Mouse (Mus musculus) hindbrain, embryonic 13.5 days (tissue): ENCODE data around the gene Ubxn6. TPM values are rescaled to one million over a fixed set of nuclear protein-coding genes. Genes with fewer than 3 reads are reported as not detected.
A peak's percentile ranks its signal among the peaks of the same experiment; 100 is the strongest.

ENCODE experiments used
- ATAC-seq: fragments of 200-750 bp; cut with Nextera tagmentation; 2 replicates; pipeline ENCODE4 v1.8.0; 2017; ENCODE audit warnings: moderate TSS enrichment; ENCODE audit not compliant: low FRiP score
- H3K27ac ChIP-seq: fragments of 300-500 bp; sonication (generic); 2 replicates; pipeline ENCODE4 v1.5.1; 2015; ENCODE audit warnings: inconsistent platforms, mild to moderate bottlenecking, moderate library complexity
- H3K27me3 ChIP-seq: fragments of 300-500 bp; sonication (generic); 2 replicates; pipeline ENCODE4 v1.6.1; 2015; ENCODE audit warnings: mild to moderate bottlenecking, inconsistent platforms
- H3K36me3 ChIP-seq: fragments of 300-500 bp; sonication (generic); 2 replicates; pipeline ENCODE4 v1.6.1; 2015; ENCODE audit warnings: mild to moderate bottlenecking, inconsistent platforms
- H3K4me1 ChIP-seq: fragments of 300-500 bp; sonication (generic); replicated peaks from 2 replicates; pipeline ENCODE4 v1.6.1; 2015; ENCODE audit warnings: inconsistent platforms
- H3K4me2 ChIP-seq: fragments of 300-500 bp; sonication (generic); 2 replicates; pipeline ENCODE4 v1.6.1; 2015; ENCODE audit warnings: inconsistent platforms, mild to moderate bottlenecking, moderate library complexity
- H3K4me3 ChIP-seq: fragments of 300-500 bp; sonication (generic); 2 replicates; pipeline ENCODE4 v1.5.1; 2015; ENCODE audit warnings: mild to moderate bottlenecking, inconsistent platforms
- H3K9ac ChIP-seq: fragments of 300-500 bp; sonication (generic); 2 replicates; pipeline ENCODE4 v1.6.1; 2015; ENCODE audit warnings: mild to moderate bottlenecking, inconsistent platforms
- H3K9me3 ChIP-seq: fragments of 300-500 bp; sonication (generic); 2 replicates; pipeline ENCODE4 v1.6.1; 2016; ENCODE audit warnings: inconsistent platforms
- WGBS: fragments of 180-500 bp; shearing (Covaris S2); methylation state at CpG from one replicate; pipeline ENCODE4 v1.1.7; 2015; 5-methylcytosine and 5-hydroxymethylcytosine counted together
- polyA plus RNA-seq: library from polyadenylated mRNA; unstranded; fragments of >200 nt; fragmentation: Nextera tagmentation; extraction: Ambion mirVana; gene quantifications from 2 replicates; pipeline ENCODE4 v1.2.1, GENCODE M21; 2015

Ubxn6 gene
- polyA plus RNA-seq, 1 experiment from 2014 or later, result 86.0 TPM

GRCm38 (mm10) chr17:56026881-56027280, 47.9 kb downstream of the Ubxn6 start:
- H3K4me1 ChIP-seq, result peaks cover 51% of the 10 kb centered on the region

GRCm38 (mm10) chr17:56026303-56026702, 48.5 kb downstream of the Ubxn6 start:
- peaks cover 53% of the 10 kb centered on the region for H3K4me1 ChIP-seq
- WGBS, result 100% methylated on average over 1 of the region's 1 CpGs

More at GRCm38 (mm10) chr17:56026881-56027280, 47.9 kb downstream of the Ubxn6 start:
- no peak overlapping the region for H3K27ac ChIP-seq
- WGBS, result 79% methylated on average over 1 of the region's 1 CpGs
- no peaks in the 10 kb centered on the region for H3K27me3 ChIP-seq
- no peak overlapping the region for H3K4me3 ChIP-seq
- no peak overlapping the region for H3K9ac ChIP-seq
- H3K36me3 ChIP-seq, result peaks cover 45% of the 10 kb centered on the region
- ATAC-seq, result no peak
- no peak overlapping the region for H3K4me2 ChIP-seq
- H3K9me3 ChIP-seq, result no peaks in the 10 kb centered on the region

DNA sequence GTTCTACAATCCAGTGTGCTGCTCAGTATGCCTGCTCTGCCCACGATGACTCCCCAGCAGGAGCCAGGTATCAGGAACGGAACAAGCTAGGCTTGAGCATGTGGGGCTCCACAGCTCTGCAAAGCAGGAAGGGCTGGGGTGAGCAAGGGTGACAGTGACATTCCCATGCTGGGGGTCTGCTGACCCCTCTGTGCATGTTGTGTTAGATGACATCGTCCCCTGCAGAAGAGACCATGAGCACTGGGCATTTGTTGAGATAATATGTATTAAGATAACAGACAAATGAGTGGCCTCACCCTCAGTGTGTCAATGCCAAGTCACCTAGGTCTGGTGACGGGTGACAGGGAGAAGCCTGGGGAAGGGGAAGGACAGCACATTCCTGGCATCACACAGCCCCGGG, 49.9 kb downstream of the Ubxn6 start:
- peaks cover 60% of the 10 kb centered on the region for H3K4me1 ChIP-seq
- WGBS, result 86% methylated on average over 5 of the region's 5 CpGs

More at GRCm38 (mm10) chr17:56026303-56026702, 48.5 kb downstream of the Ubxn6 start:
- peaks cover 44% of the 10 kb centered on the region for H3K36me3 ChIP-seq
- H3K4me2 ChIP-seq, result no peak overlapping the region
- H3K27ac ChIP-seq, result no peak overlapping the region
- no peak for ATAC-seq
- H3K27me3 ChIP-seq, result no peaks in the 10 kb centered on the region
- no peaks in the 10 kb centered on the region for H3K9me3 ChIP-seq
- no peak overlapping the region for H3K9ac ChIP-seq
- H3K4me3 ChIP-seq, result no peak overlapping the region

GRCm38 (mm10) chr17:56024476-56024875, 50.4 kb downstream of the Ubxn6 start:
- no peak overlapping the region for H3K27ac ChIP-seq

More for the DNA sequence above, 49.9 kb downstream of the Ubxn6 start:
- H3K27me3 ChIP-seq, result no peaks in the 10 kb centered on the region
- no peak overlapping the region for H3K27ac ChIP-seq
- H3K4me3 ChIP-seq, result no peak overlapping the region
- H3K9me3 ChIP-seq, result no peaks in the 10 kb centered on the region
- H3K36me3 ChIP-seq, result peaks cover 43% of the 10 kb centered on the region
- no peak overlapping the region for H3K9ac ChIP-seq
- H3K4me2 ChIP-seq, result no peak overlapping the region
- ATAC-seq, result no peak

DNA sequence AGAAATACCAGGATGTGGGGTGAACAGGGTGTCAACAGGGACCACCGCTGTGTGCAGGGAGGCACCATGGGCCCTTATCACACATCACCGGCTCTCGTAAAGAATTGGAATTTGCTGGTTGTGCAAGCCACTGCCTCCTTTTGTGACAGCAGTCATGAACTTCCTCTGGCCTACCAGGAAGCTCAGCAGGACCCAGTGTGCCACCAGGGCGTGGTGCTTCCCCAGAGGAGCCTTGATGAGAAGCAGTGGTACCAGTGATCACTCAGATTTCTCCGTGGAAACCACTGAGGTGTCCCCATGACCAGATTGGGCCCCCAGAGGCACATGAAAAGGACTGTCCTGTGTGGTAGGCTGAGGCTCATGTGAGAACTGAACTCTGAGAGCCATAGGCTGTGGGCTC, 51.4 kb downstream of the Ubxn6 start:
- Histone ChIP-seq H3K4me3 (no peak overlapping the region), H3K4me1 (peaks cover 60% of the 10 kb centered on the region), H3K4me2 (no peak overlapping the region), H3K9me3 (no peaks in the 10 kb centered on the region), H3K27ac (peak overlapping the region; percentile 56; the same call in 1 of the 2 replicates), H3K36me3 (peaks cover 44% of the 10 kb centered on the region), H3K9ac (peak overlapping the region; percentile 44; the same call in 1 of the 2 replicates), H3K27me3 (no peaks in the 10 kb centered on the region)
- 88% methylated on average over 5 of the region's 5 CpGs for WGBS
- ATAC-seq, result no peak

More at GRCm38 (mm10) chr17:56024476-56024875, 50.4 kb downstream of the Ubxn6 start:
- no peak for ATAC-seq
- H3K36me3 ChIP-seq, result peaks cover 44% of the 10 kb centered on the region
- H3K4me3 ChIP-seq, result no peak overlapping the region
- peaks cover 62% of the 10 kb centered on the region for H3K4me1 ChIP-seq
- H3K9me3 ChIP-seq, result no peaks in the 10 kb centered on the region
- H3K4me2 ChIP-seq, result no peak overlapping the region
- 76% methylated on average over 2 of the region's 2 CpGs for WGBS
- H3K9ac ChIP-seq, result no peak overlapping the region
- no peaks in the 10 kb centered on the region for H3K27me3 ChIP-seq

GRCm38 (mm10) chr17:56022989-56023290, 51.9 kb downstream of the Ubxn6 start:
- H3K9ac ChIP-seq, result peak overlapping the region; percentile 44; the same call in 1 of the 2 replicates
- no peak overlapping the region for H3K4me3 ChIP-seq
- peaks cover 44% of the 10 kb centered on the region for H3K36me3 ChIP-seq
- peaks cover 57% of the 10 kb centered on the region for H3K4me1 ChIP-seq
- H3K9me3 ChIP-seq, result no peaks in the 10 kb centered on the region
- H3K4me2 ChIP-seq, result no peak overlapping the region
- peak overlapping the region; percentile 56 for H3K27ac ChIP-seq
- ATAC-seq, result no peak
- 67% methylated on average over 4 of the region's 4 CpGs for WGBS
- H3K27me3 ChIP-seq, result no peaks in the 10 kb centered on the region

DNA sequence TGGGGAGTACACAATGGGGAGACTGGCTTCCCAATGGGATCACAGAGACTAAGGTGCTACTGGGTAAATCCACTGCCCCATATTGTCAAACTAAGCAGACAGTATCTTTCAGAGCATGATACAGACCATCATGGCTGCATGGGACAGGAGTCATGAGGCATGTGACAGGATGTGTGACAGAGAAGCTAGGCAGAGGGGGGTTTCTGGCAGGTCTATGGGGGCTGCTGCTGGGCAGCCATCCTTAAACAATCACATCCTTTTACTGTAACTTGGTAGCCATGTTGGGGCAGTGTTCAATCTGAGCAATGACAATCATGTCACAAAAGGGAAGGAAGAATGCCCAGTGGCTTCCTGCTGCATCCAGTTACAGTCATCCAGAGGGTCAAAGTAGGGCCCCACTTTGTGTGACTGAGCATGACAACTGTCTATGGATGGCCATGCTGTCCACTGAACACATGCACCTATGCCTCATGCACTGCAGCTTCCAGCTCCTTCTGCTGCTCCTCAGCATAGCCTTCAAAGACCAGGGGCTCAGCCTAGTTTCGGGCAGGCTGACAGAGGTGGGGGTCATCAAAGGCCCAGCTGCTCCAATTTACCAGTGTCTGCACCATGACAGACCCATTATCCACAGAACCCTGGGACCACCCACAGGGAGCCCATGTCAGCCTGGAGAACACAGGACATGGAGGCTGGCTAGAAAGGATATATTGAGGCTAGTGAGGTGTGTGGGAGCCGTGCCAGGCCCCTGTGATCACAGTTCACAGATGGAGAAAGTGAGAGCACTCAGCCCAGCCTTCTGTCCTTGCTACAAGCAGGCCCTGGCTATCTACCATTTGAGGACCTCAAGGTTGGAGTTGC, 52.5 kb downstream of the Ubxn6 start:
- Histone ChIP-seq H3K4me2 (no peak overlapping the region), H3K27ac (peak overlapping the region; percentile 56), H3K9me3 (no peaks in the 10 kb centered on the region), H3K27me3 (no peaks in the 10 kb centered on the region), H3K4me3 (no peak overlapping the region), H3K9ac (peak overlapping the region; percentile 44; the same call in 1 of the 2 replicates), H3K36me3 (peaks cover 45% of the 10 kb centered on the region), H3K4me1 (peaks cover 55% of the 10 kb centered on the region)
- no peak for ATAC-seq
- WGBS, result 54% methylated on average over 2 of the region's 2 CpGs

GRCm38 (mm10) chr17:56021161-56021910, 53.5 kb downstream of the Ubxn6 start:
- peak overlapping the region; percentile 44; the same call in 1 of the 2 replicates for H3K9ac ChIP-seq
- no peak for ATAC-seq

GRCm38 (mm10) chr17:56020400-56021084, 54.3 kb downstream of the Ubxn6 start:
- 0 out of 2 replicates have a peak, but pooled peaks have one; percentile 8 for ATAC-seq
- peaks cover 59% of the 10 kb centered on the region for H3K36me3 ChIP-seq
- H3K9me3 ChIP-seq, result no peaks in the 10 kb centered on the region
- peaks cover 49% of the 10 kb centered on the region for H3K4me1 ChIP-seq
- H3K27me3 ChIP-seq, result no peaks in the 10 kb centered on the region
- no peak overlapping the region for H3K4me2 ChIP-seq
- no peak overlapping the region for H3K9ac ChIP-seq
- peak overlapping the region; percentile 56 for H3K27ac ChIP-seq
- 95% methylated on average over 6 of the region's 6 CpGs for WGBS
- H3K4me3 ChIP-seq, result no peak overlapping the region

More at GRCm38 (mm10) chr17:56021161-56021910, 53.5 kb downstream of the Ubxn6 start:
- Histone ChIP-seq H3K4me1 (peaks cover 49% of the 10 kb centered on the region), H3K27ac (peak overlapping the region; percentile 56), H3K4me3 (no peak overlapping the region), H3K36me3 (peaks cover 51% of the 10 kb centered on the region), H3K27me3 (no peaks in the 10 kb centered on the region), H3K9me3 (no peaks in the 10 kb centered on the region), H3K4me2 (no peak overlapping the region)
- 85% methylated on average over 4 of the region's 4 CpGs for WGBS

- WGBS, result 76% methylated on average over 20 of the region's 20 CpGs
- peak; percentile 5 for ATAC-seq
- Histone ChIP-seq H3K27me3 (no peaks in the 10 kb centered on the region), H3K36me3 (peaks cover 70% of the 10 kb centered on the region), H3K27ac (peak overlapping the region; percentile 35; the same call in 1 of the 2 replicates), H3K4me2 (no peak overlapping the region), H3K9ac (no peak overlapping the region), H3K4me3 (no peak overlapping the region), H3K9me3 (no peaks in the 10 kb centered on the region), H3K4me1 (peaks cover 38% of the 10 kb centered on the region)
Measured at GRCm38 (mm10) chr17:56018347-56019131, 56.3 kb downstream of the Ubxn6 start.

DNA sequence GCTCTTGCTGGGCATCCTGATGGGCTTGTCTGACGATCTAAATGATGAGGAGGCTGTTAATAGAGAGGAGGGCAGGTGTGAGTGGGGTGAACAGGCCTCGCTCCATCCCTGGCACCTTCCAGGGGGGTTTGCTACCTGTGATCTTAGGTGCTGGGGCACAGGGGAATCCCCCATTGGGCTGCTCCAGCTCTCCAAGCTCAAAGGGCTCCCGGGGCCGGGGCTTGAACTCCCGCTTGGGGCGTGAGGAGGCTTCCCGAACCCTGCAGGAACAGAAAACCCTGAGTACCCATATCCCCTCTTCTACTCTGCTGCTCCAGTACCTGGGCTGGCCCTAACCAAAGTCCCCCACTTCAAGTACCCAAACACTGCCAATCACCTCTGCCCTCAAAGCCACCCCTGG, 57.0 kb downstream of the Ubxn6 start:
- ATAC-seq, result no peak
- Histone ChIP-seq H3K27ac (peak overlapping the region; percentile 35; the same call in 1 of the 2 replicates), H3K4me1 (peaks cover 31% of the 10 kb centered on the region), H3K36me3 (peaks cover 77% of the 10 kb centered on the region), H3K27me3 (no peaks in the 10 kb centered on the region), H3K9me3 (no peaks in the 10 kb centered on the region), H3K4me3 (no peak overlapping the region), H3K9ac (no peak overlapping the region), H3K4me2 (no peak overlapping the region)
- WGBS, result 91% methylated on average over 7 of the region's 7 CpGs
